Mouse (Mus musculus) heart, postnatal 0 days (tissue): ENCODE data around the gene Cct7.

Experiments used
- CTCF ChIP-seq: IDR thresholded peaks from 2 replicates; pipeline ENCODE4 v1.5.1; 2016; ENCODE audit warnings: antibody characterized with exemption, control low read depth, low read depth
- EP300 ChIP-seq: IDR thresholded peaks from 2 replicates; pipeline ENCODE4 v1.6.1; 2016; ENCODE audit warnings: antibody characterized with exemption, low read depth

DNA sequence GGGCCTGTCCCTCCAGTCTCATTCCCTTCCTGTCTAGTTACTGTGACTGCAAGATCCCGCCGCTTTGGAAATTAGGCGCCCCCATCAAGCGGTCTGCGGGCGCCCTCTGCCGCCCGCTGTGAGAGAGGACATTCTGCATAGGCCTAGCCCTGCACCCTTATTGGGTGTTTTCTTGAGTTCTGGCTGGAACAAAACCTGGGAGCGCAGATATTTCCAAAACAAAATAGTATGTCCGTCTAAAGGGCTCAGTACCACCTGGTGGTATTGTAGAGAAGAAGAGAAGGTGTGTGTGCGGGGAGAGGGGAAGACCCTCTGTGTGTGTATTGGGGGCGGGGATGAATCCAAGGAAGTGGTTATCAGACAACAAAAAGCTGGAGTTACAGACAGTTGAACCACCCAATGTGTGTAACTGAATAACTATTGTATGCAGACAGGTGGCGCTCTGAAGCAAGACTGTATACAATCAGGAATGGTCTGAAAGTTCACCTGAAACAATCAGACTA is 40.5 kb upstream of the Cct7 start:
- TF ChIP-seq CTCF: peak; percentile 80
- TF ChIP-seq EP300: no peak
